Mouse (Mus musculus) thymus, postnatal 10 days (tissue): Measurements from ENCODE around the gene Vnn3.

Source experiments
- DNase-seq, 2 experiments: peaks; one replicate each; pipeline ENCODE4 v3.0.0; 2021; ENCODE audit warnings: low spot score in 2 of 2

Gene Vnn3

GRCm38 (mm10) chr10:23892987-23893386 is 41.7 kb downstream of the Vnn3 start:
- DNase-seq, result no peak

GRCm38 (mm10) chr10:23894601-23895349 is 43.5 kb downstream of the Vnn3 start, which contains the start of gene Vnn1:
Gene Vnn1, plus strand, starts transcription at chr10:23894688.
- DNase-seq, result no peak

GRCm38 (mm10) chr10:23895376-23895775 is 44.1 kb downstream of the Vnn3 start:
- DNase-seq, result no peak

- no peak for DNase-seq
Measured at GRCm38 (mm10) chr10:23901119-23901518, 49.9 kb downstream of the Vnn3 start.

GRCm38 (mm10) chr10:23905661-23906060 is 54.4 kb downstream of the Vnn3 start:
- DNase-seq, result no peak
